Mouse (Mus musculus) MEL-GATA-1-ER (cell line): Measurements from ENCODE around the gene Pskh1.
A peak's percentile ranks its signal among the peaks of the same experiment; 100 is the strongest.

Source experiments
- DNase-seq: peaks from one replicate; pipeline ENCODE4 v3.0.0-alpha.2; 2012; ENCODE audit warnings: low read depth; ENCODE audit errors: extremely low read depth

The Pskh1 gene

GRCm38 (mm10) chr8:105956556-105956955 lies 56.3 kb downstream of the Pskh1 start:
- no peak for DNase-seq

GRCm38 (mm10) chr8:105957813-105958212 lies 57.6 kb downstream of the Pskh1 start:
- DNase-seq, result no peak

GRCm38 (mm10) chr8:105959350-105959749 lies 59.1 kb downstream of the Pskh1 start:
- no peak for DNase-seq

GRCm38 (mm10) chr8:105961101-105961500 lies 60.9 kb downstream of the Pskh1 start:
- DNase-seq, result no peak

- peak; percentile 31 for DNase-seq
These were observed 61.3 kb downstream of the Pskh1 start for GRCm38 (mm10) chr8:105961536-105961935.

- no peak for DNase-seq
These were observed 64.4 kb downstream of the Pskh1 start for GRCm38 (mm10) chr8:105964506-105965265.

GRCm38 (mm10) chr8:105965266-105965904 lies 65.1 kb downstream of the Pskh1 start:
- peak; percentile 42 for DNase-seq

GRCm38 (mm10) chr8:105965905-105966341 lies 65.7 kb downstream of the Pskh1 start, which contains the start of gene Slc12a4:
TSS of gene Slc12a4 (minus strand) at chr8:105966097.
- peak; percentile 51 for DNase-seq

GRCm38 (mm10) chr8:105966692-105967311 lies 66.6 kb downstream of the Pskh1 start:
- peak; percentile 78 for DNase-seq

- no peak for DNase-seq
These were observed 69.1 kb downstream of the Pskh1 start for GRCm38 (mm10) chr8:105969367-105969766.

GRCm38 (mm10) chr8:105971019-105971720 lies 70.9 kb downstream of the Pskh1 start:
- no peak for DNase-seq

GRCm38 (mm10) chr8:105975363-105975762 lies 75.1 kb downstream of the Pskh1 start:
- DNase-seq, result no peak

- DNase-seq, result no peak
These were observed 79.1 kb downstream of the Pskh1 start, which contains the start of gene Dpep3 for GRCm38 (mm10) chr8:105979325-105979724. TSS of gene Dpep3 (minus strand) at chr8:105979429.

- DNase-seq, result no peak
These were observed 80.9 kb downstream of the Pskh1 start for GRCm38 (mm10) chr8:105981146-105981545.
